Mouse (Mus musculus) CH12.LX (cell line): ENCODE measurements around the gene Mlh1. TPM values are rescaled to one million over a fixed set of nuclear protein-coding genes. Genes with fewer than 3 reads are reported as not detected.

ENCODE experiments used
- DNase-seq: peaks from one replicate; pipeline ENCODE4 v3.0.0-alpha.2; 2013; ENCODE audit errors: extremely low read depth
- H3K27ac ChIP-seq: 2 replicates; pipeline ENCODE4 v1.5.1; 2012; ENCODE audit warnings: low read depth, mild to moderate bottlenecking, control low read depth, moderate library complexity; ENCODE audit not compliant: insufficient read depth
- H3K27me3 ChIP-seq: replicated peaks from 2 replicates; pipeline ENCODE3; 2012; ENCODE audit warnings: inconsistent platforms
- H3K36me3 ChIP-seq, 2 experiments: replicated peaks in 1 of 2; 2 replicates each; pipeline versions ENCODE3 to v1.6.1; 2012; ENCODE audit warnings: inconsistent platforms in 1 of 2, low read length in 1 of 2, mild to moderate bottlenecking in 1 of 2, mixed read lengths in 1 of 2, moderate library complexity in 1 of 2; ENCODE audit not compliant: control insufficient read depth in 1 of 2, insufficient read depth in 1 of 2
- H3K4me1 ChIP-seq, 2 experiments: 2 replicates each; pipeline ENCODE4 v1.6.1; 2012; ENCODE audit warnings: inconsistent platforms in 1 of 2, moderate library complexity in 1 of 2; ENCODE audit not compliant: insufficient read depth in 2 of 2, control insufficient read depth in 1 of 2
- H3K4me2 ChIP-seq: 2 replicates; pipeline ENCODE4 v1.6.1; 2012; ENCODE audit warnings: low read depth, mild to moderate bottlenecking, control low read depth; ENCODE audit not compliant: poor library complexity, insufficient read depth, severe bottlenecking
- H3K4me3 ChIP-seq, 3 experiments: fragments of 150-350 bp in 1 of 3; sonication (generic) in 1 of 3; replicated peaks in 1 of 3; 2 replicates each; pipeline versions ENCODE3 to v1.5.1; 2011 to 2012; ENCODE audit warnings: low read depth in 2 of 3, low read length in 2 of 3, mild to moderate bottlenecking in 2 of 3, moderate library complexity in 2 of 3, control low read depth in 1 of 3, improper control_type of control experiment in 1 of 3, inconsistent platforms in 1 of 3, mixed read lengths in 1 of 3; ENCODE audit not compliant: poor library complexity in 1 of 3
- H3K79me2 ChIP-seq: replicated peaks from 2 replicates; pipeline ENCODE4 v1.6.1; 2012; ENCODE audit warnings: mild to moderate bottlenecking, moderate library complexity; ENCODE audit not compliant: control insufficient read depth, poor library complexity, insufficient read depth, severe bottlenecking; ENCODE audit errors: extremely low read depth
- H3K9ac ChIP-seq: 2 replicates; pipeline ENCODE4 v1.6.1; 2012; ENCODE audit warnings: low read depth, mild to moderate bottlenecking, control low read depth, moderate library complexity; ENCODE audit not compliant: insufficient read depth
- H3K9me3 ChIP-seq: replicated peaks from 2 replicates; pipeline ENCODE3; 2012; ENCODE audit warnings: low read length, inconsistent platforms, mixed read lengths
- BHLHE40 ChIP-seq: IDR thresholded peaks from 2 replicates; pipeline ENCODE4 v1.6.1; 2011; ENCODE audit warnings: mild to moderate bottlenecking, low read depth, low read length, improper control_type of control experiment
- CHD1 ChIP-seq: IDR thresholded peaks from 2 replicates; pipeline ENCODE4 v1.6.1; 2012; ENCODE audit warnings: low read depth, low read length, improper control_type of control experiment, inconsistent platforms
- CTCF ChIP-seq, 2 experiments: IDR thresholded peaks in 1 of 2; conservative IDR thresholded peaks in 1 of 2; 2 replicates each; pipeline ENCODE4 v1.5.1; 2011 to 2012; ENCODE audit warnings: low read depth in 2 of 2, low read length in 2 of 2, improper control_type of control experiment in 1 of 2, inconsistent platforms in 1 of 2, mild to moderate bottlenecking in 1 of 2, moderate library complexity in 1 of 2
- E2F4 ChIP-seq: IDR thresholded peaks from 2 replicates; pipeline ENCODE4 v1.6.1; 2011; ENCODE audit warnings: low read depth, low read length, improper control_type of control experiment; ENCODE audit not compliant: insufficient replicate concordance
- EP300 ChIP-seq: IDR thresholded peaks from 2 replicates; pipeline ENCODE4 v1.6.1; 2011; ENCODE audit warnings: low read length, improper control_type of control experiment
- ETS1 ChIP-seq: conservative IDR thresholded peaks from 2 replicates; pipeline ENCODE4 v1.6.1; 2012; ENCODE audit warnings: low read depth, mild to moderate bottlenecking, inconsistent platforms, low read length, improper control_type of control experiment, moderate library complexity
- GABPA ChIP-seq: IDR thresholded peaks from 2 replicates; pipeline ENCODE4 v1.6.1; 2012; ENCODE audit warnings: low read depth, low read length, improper control_type of control experiment, inconsistent platforms; ENCODE audit not compliant: insufficient replicate concordance
- IRF4 ChIP-seq: IDR thresholded peaks from 2 replicates; pipeline ENCODE4 v1.6.1; 2014; ENCODE audit warnings: low read depth, mild to moderate bottlenecking, inconsistent platforms, low read length, improper control_type of control experiment
- JUN ChIP-seq: IDR thresholded peaks from 2 replicates; pipeline ENCODE4 v1.6.1; 2011; ENCODE audit warnings: low read depth, mild to moderate bottlenecking, low read length, improper control_type of control experiment, moderate library complexity; ENCODE audit not compliant: insufficient read depth
- JUND ChIP-seq: conservative IDR thresholded peaks from 2 replicates; pipeline ENCODE4 v1.6.1; 2011; ENCODE audit warnings: low read depth, low read length, improper control_type of control experiment
- KAT2A ChIP-seq: IDR thresholded peaks from 2 replicates; pipeline ENCODE4 v1.6.1; 2012; ENCODE audit warnings: low read length, improper control_type of control experiment, inconsistent platforms; ENCODE audit not compliant: insufficient replicate concordance
- MAZ ChIP-seq: IDR thresholded peaks from 2 replicates; pipeline ENCODE4 v1.6.1; 2012; ENCODE audit warnings: low read depth, mild to moderate bottlenecking, inconsistent platforms, low read length, improper control_type of control experiment, moderate library complexity
- MXI1 ChIP-seq: IDR thresholded peaks from 2 replicates; pipeline ENCODE4 v1.6.1; 2011; ENCODE audit warnings: mild to moderate bottlenecking, low read depth, low read length, improper control_type of control experiment
- NELFE ChIP-seq: IDR thresholded peaks from 2 replicates; pipeline ENCODE4 v1.6.1; 2011; ENCODE audit warnings: low read depth, low read length, improper control_type of control experiment
- PAX5 ChIP-seq: IDR thresholded peaks from 2 replicates; pipeline ENCODE4 v1.6.1; 2012; ENCODE audit warnings: low read length, inconsistent platforms, mixed read lengths
- POLR2A ChIP-seq: IDR thresholded peaks from 2 replicates; pipeline ENCODE4 v1.6.1; 2011; ENCODE audit warnings: low read depth, mild to moderate bottlenecking, improper control_type of control experiment, low read length
- POLR2AphosphoS2 ChIP-seq: IDR thresholded peaks from 2 replicates; pipeline ENCODE4 v1.6.1; 2011; ENCODE audit warnings: low read depth, low read length, improper control_type of control experiment
- RCOR1 ChIP-seq: conservative IDR thresholded peaks from 2 replicates; pipeline ENCODE4 v1.6.1; 2012; ENCODE audit warnings: low read depth, mild to moderate bottlenecking, inconsistent platforms, low read length, improper control_type of control experiment
- TBP ChIP-seq: conservative IDR thresholded peaks from 2 replicates; pipeline ENCODE4 v1.6.1; 2011; ENCODE audit warnings: low read depth, low read length, improper control_type of control experiment
- TCF12 ChIP-seq: IDR thresholded peaks from 2 replicates; pipeline ENCODE4 v1.6.1; 2014; ENCODE audit warnings: low read depth, mild to moderate bottlenecking, inconsistent platforms, low read length, improper control_type of control experiment
- UBTF ChIP-seq: IDR thresholded peaks from 2 replicates; pipeline ENCODE4 v1.6.1; 2012; ENCODE audit warnings: low read depth, mild to moderate bottlenecking, inconsistent platforms, low read length, improper control_type of control experiment, moderate library complexity
- USF1 ChIP-seq: IDR thresholded peaks from 2 replicates; pipeline ENCODE4 v1.6.1; 2014; ENCODE audit warnings: low read depth, mild to moderate bottlenecking, inconsistent platforms, low read length, improper control_type of control experiment
- USF2 ChIP-seq: conservative IDR thresholded peaks from 2 replicates; pipeline ENCODE4 v1.6.1; 2011; ENCODE audit warnings: low read depth, low read length, improper control_type of control experiment
- ZC3H11A ChIP-seq: IDR thresholded peaks from 2 replicates; pipeline ENCODE4 v1.6.1; 2012; ENCODE audit warnings: low read depth, mild to moderate bottlenecking, inconsistent platforms, low read length, improper control_type of control experiment
- ZMIZ1 ChIP-seq: IDR thresholded peaks from 2 replicates; pipeline ENCODE4 v1.6.1; 2012; ENCODE audit warnings: low read depth, mild to moderate bottlenecking, inconsistent platforms, low read length, improper control_type of control experiment
- ZNF384 ChIP-seq: IDR thresholded peaks from 2 replicates; pipeline ENCODE4 v1.6.1; 2012; ENCODE audit warnings: low read depth, low read length, improper control_type of control experiment, inconsistent platforms
- dilution Hi-C: fragments of 300-500 bp; cut with MboI; formaldehyde crosslinking; loops from 2 replicates; pipeline ENCODE4 v1.14.3; 2020; ENCODE audit warnings: low sequenced_read_pairs; ENCODE audit not compliant: extremely low pct_unique_long_range_greater_than_20kb, extremely low pct_ligation_motif_present
- in situ Hi-C: fragments of 300-500 bp; cut with MboI; formaldehyde crosslinking; loops from 3 replicates; pipeline ENCODE4 v1.14.3; 2019; ENCODE audit warnings: low sequenced_read_pairs, low pct_ligation_motif_present, low pct_unique_long_range_greater_than_20kb, mixed read lengths
- polyA plus RNA-seq: library from polyadenylated mRNA; unstranded; fragments of >175 nt; gene quantifications from 2 replicates; pipeline ENCODE4 v1.2.1, GENCODE M21; 2012; ENCODE audit warnings: low read depth; ENCODE audit not compliant: insufficient read length
- total RNA-seq, 2 experiments: library from RNA; depleted of rRNA; stranded (reverse); fragments of 300-350 nt in 1 of 2; fragments of >200 nt in 1 of 2; gene quantifications; 2 replicates each; pipeline ENCODE4 v1.2.3; 2012 to 2014

Mlh1 gene
- total and polyA plus RNA-seq, 3 experiments, result 25.7 to 57.9 (median 50.2) TPM

GRCm38 (mm10) chr9:111294911-111295310, 23.3 kb upstream of the Mlh1 start:
- DNase-seq, result no peak
- no peak overlapping the region for H3K9ac ChIP-seq
- no peaks in the 10 kb centered on the region for H3K9me3 ChIP-seq
- dilution Hi-C loops (no loop called here), in situ Hi-C loops (no loop called here)
- H3K4me1 ChIP-seq, result peaks cover 2 to 7% of the 10 kb centered on the region in 2 experiments; a peak in 2 of 4 replicates
- H3K79me2 ChIP-seq, result no peaks in the 10 kb centered on the region
- H3K36me3 ChIP-seq, result no peaks in the 10 kb centered on the region
- H3K27ac ChIP-seq, result no peak overlapping the region
- H3K4me3 ChIP-seq, result no peak overlapping the region
- peaks cover 2% of the 10 kb centered on the region for H3K27me3 ChIP-seq
- no peak overlapping the region for H3K4me2 ChIP-seq
- TF ChIP-seq IRF4 (no peak), USF2 (no peak), JUND (no peak), ZNF384 (no peak), MXI1 (no peak), E2F4 (no peak), KAT2A (no peak), RCOR1 (no peak), GABPA (no peak), CTCF (conservative IDR thresholded peaks at IDR 0.05 in 1 of 2, IDR thresholded peaks at IDR 0.05 in 1 of 2; ENCODE audit: low read depth in 2 of 2, low read length in 2 of 2) (no peak), CHD1 (no peak), POLR2A (no peak; the same call in 1 of the 2 replicates), NELFE (no peak)

GRCm38 (mm10) chr9:111293234-111293633, 21.6 kb upstream of the Mlh1 start:
- dilution Hi-C loops (no loop called here), in situ Hi-C loops (no loop called here)
- TF ChIP-seq ETS1, result no peak
- no peak for TF ChIP-seq TCF12
- no peak for TF ChIP-seq E2F4
- TF ChIP-seq MAZ, result no peak
- no peak for TF ChIP-seq POLR2AphosphoS2
- TF ChIP-seq KAT2A, result no peak
- TF ChIP-seq RCOR1, result no peak
- no peak for TF ChIP-seq ZMIZ1
- no peak for TF ChIP-seq MXI1
- no peak for TF ChIP-seq JUN
- TF ChIP-seq EP300, result no peak
- no peak for TF ChIP-seq ZC3H11A
- TF ChIP-seq TBP, result no peak
- TF ChIP-seq GABPA, result no peak
- no peak for TF ChIP-seq PAX5
- TF ChIP-seq BHLHE40, result no peak
- TF ChIP-seq IRF4, result no peak
- TF ChIP-seq USF1, result no peak
- TF ChIP-seq ZNF384, result no peak
- no peak for TF ChIP-seq UBTF
- no peaks in the 10 kb centered on the region for H3K9me3 ChIP-seq
- H3K27ac ChIP-seq, result no peak overlapping the region
- no peak overlapping the region for H3K4me3 ChIP-seq
- peaks cover 7 to 16% of the 10 kb centered on the region in 2 experiments for H3K4me1 ChIP-seq
- H3K27me3 ChIP-seq, result peaks cover 2% of the 10 kb centered on the region
- no peaks in the 10 kb centered on the region for H3K79me2 ChIP-seq
- DNase-seq, result no peak
- no peak overlapping the region for H3K4me2 ChIP-seq
- no peaks in the 10 kb centered on the region for H3K36me3 ChIP-seq
- no peak overlapping the region for H3K9ac ChIP-seq
